Comparison of ENCODE assay signal across 24 mouse cellular contexts in genomic region chr8:122216433-122216832, GRCm38 (mm10).
DNase-seq lines count a peak whose midpoint lies in the region; ATAC-seq lines count a peak whose summit lies in the region.
"Had no signal": no experiment of that assay in that cellular context is flagged by ENCODE, and none has a peak within 500 bp of the region (broad histone marks: within the 10 kb centered on the region; RNA-seq: fewer than 3 reads in every experiment).

No protein-coding gene starts in this region.

- ATAC-seq in embryonic facial prominence, embryonic 14.5 days (ENCODE audit: low read depth): no peak
- peak; percentile 59; the same call in 1 of the 2 replicates for ATAC-seq in stomach, embryonic 16.5 days (ENCODE audit: insufficient read depth, low FRiP score)
- ATAC-seq: CD4-positive, CD25-positive, alpha-beta regulatory T cell, adult 4 months; forebrain, embryonic 14.5 days; Patski had no signal

- no peak overlapping the region for H3K9ac ChIP-seq in embryonic facial prominence, embryonic 14.5 days (ENCODE audit: low read depth, low read length)
- no peak overlapping the region for H3K9ac ChIP-seq in stomach, embryonic 16.5 days (ENCODE audit: low read length)
- H3K9ac ChIP-seq: embryonic facial prominence, embryonic 15.5 days; heart, embryonic 15.5 days; hindbrain, embryonic 14.5 days had no signal

- H3K9me3 ChIP-seq in embryonic facial prominence, embryonic 14.5 days (ENCODE audit: control insufficient read depth, low read length): no peaks in the 10 kb centered on the region
- H3K9me3 ChIP-seq in embryonic facial prominence, embryonic 10.5 days: no peaks in the 10 kb centered on the region
- H3K9me3 ChIP-seq in stomach, embryonic 16.5 days (replicated peaks; ENCODE audit: control insufficient read depth, low read length): no peaks in the 10 kb centered on the region
- H3K9me3 ChIP-seq: embryonic facial prominence, embryonic 15.5 days; forebrain, embryonic 10.5 days; heart, embryonic 10.5 days; heart, embryonic 15.5 days; hindbrain, embryonic 10.5 days had no signal

- peak; percentile 29 for DNase-seq in embryonic facial prominence, embryonic 14.5 days (ENCODE audit: low spot score)
- DNase-seq in embryonic facial prominence, embryonic 10.5 days (ENCODE audit: low spot score): no peak
- DNase-seq in lung, postnatal 36 days: peak; percentile 10
- no peak for DNase-seq in lung, postnatal 10 days
- no peak for DNase-seq in layer of hippocampus, adult 8-10 months (ENCODE audit: low spot score in 2 of 2)
- no peak for DNase-seq in cerebellum, adult 9-10 months
- DNase-seq: adrenal gland, postnatal 10 days; B cell, adult 2 months; cerebellum, adult 11 months; cerebellum, adult 9-11 months; cerebellum, postnatal 36 days; gastrocnemius, postnatal 10 days; kidney, adult 18-20 months had no signal

- peaks cover 5% of the 10 kb centered on the region; the same call in 1 of the 2 replicates for H3K4me1 ChIP-seq in embryonic facial prominence, embryonic 14.5 days (ENCODE audit: control insufficient read depth, insufficient read depth, low read length)
- H3K4me1 ChIP-seq in embryonic facial prominence, embryonic 10.5 days: peaks cover 22% of the 10 kb centered on the region
- H3K4me1 ChIP-seq in stomach, embryonic 16.5 days (ENCODE audit: control insufficient read depth, insufficient read depth, low read length): no peaks in the 10 kb centered on the region

- no peak overlapping the region for H3K27ac ChIP-seq in embryonic facial prominence, embryonic 14.5 days (replicated peaks; ENCODE audit: low read depth, low read length)
- H3K27ac ChIP-seq in embryonic facial prominence, embryonic 10.5 days (replicated peaks): no peak overlapping the region
- H3K27ac ChIP-seq in stomach, embryonic 16.5 days (ENCODE audit: low read length): no peak overlapping the region
- H3K27ac ChIP-seq: embryonic facial prominence, embryonic 15.5 days; forebrain, embryonic 10.5 days; heart, embryonic 10.5 days; heart, embryonic 15.5 days; hindbrain, embryonic 10.5 days; hindbrain, embryonic 14.5 days had no signal

- no peak overlapping the region for H3K4me2 ChIP-seq in embryonic facial prominence, embryonic 14.5 days (ENCODE audit: low read depth, low read length)
- H3K4me2 ChIP-seq in stomach, embryonic 16.5 days (ENCODE audit: low read depth, low read length): no peak overlapping the region
- H3K4me2 ChIP-seq: embryonic facial prominence, embryonic 15.5 days; heart, embryonic 15.5 days; hindbrain, embryonic 14.5 days had no signal

- H3K27me3 ChIP-seq in embryonic facial prominence, embryonic 14.5 days (replicated peaks; ENCODE audit: control insufficient read depth, insufficient read depth, low read length): no peaks in the 10 kb centered on the region
- peaks cover 19% of the 10 kb centered on the region for H3K27me3 ChIP-seq in embryonic facial prominence, embryonic 10.5 days (replicated peaks; ENCODE audit: low read depth, poor library complexity, severe bottlenecking)
- no peaks in the 10 kb centered on the region for H3K27me3 ChIP-seq in stomach, embryonic 16.5 days (ENCODE audit: control insufficient read depth, insufficient read depth, low read length)
- H3K27me3 ChIP-seq: embryonic facial prominence, embryonic 15.5 days; Patski had no signal

- no peaks in the 10 kb centered on the region for H3K36me3 ChIP-seq in embryonic facial prominence, embryonic 14.5 days (ENCODE audit: control insufficient read depth, insufficient read depth, low read length)
- H3K36me3 ChIP-seq in embryonic facial prominence, embryonic 10.5 days (replicated peaks): no peaks in the 10 kb centered on the region
- no peaks in the 10 kb centered on the region for H3K36me3 ChIP-seq in stomach, embryonic 16.5 days (ENCODE audit: control insufficient read depth, insufficient read depth, low read length)
- H3K36me3 ChIP-seq: embryonic facial prominence, embryonic 15.5 days; forebrain, embryonic 10.5 days; heart, embryonic 10.5 days; heart, embryonic 15.5 days; hindbrain, embryonic 10.5 days had no signal

- 63% methylated on average over 6 of the region's 6 CpGs for WGBS in embryonic facial prominence, embryonic 14.5 days
- 64% methylated on average over 6 of the region's 6 CpGs for WGBS in embryonic facial prominence, embryonic 10.5 days
- 64% methylated on average over 6 of the region's 6 CpGs for WGBS in stomach, embryonic 16.5 days

- no peak overlapping the region for H3K4me3 ChIP-seq in embryonic facial prominence, embryonic 14.5 days (ENCODE audit: low read depth, low read length)
- H3K4me3 ChIP-seq in embryonic facial prominence, embryonic 10.5 days: no peak overlapping the region
- H3K4me3 ChIP-seq in stomach, embryonic 16.5 days (replicated peaks; ENCODE audit: low read length): no peak overlapping the region
- H3K4me3 ChIP-seq: embryonic facial prominence, embryonic 15.5 days; erythroblast, embryonic 14.5 days; forebrain, embryonic 10.5 days; heart, embryonic 10.5 days; heart, embryonic 15.5 days; hindbrain, embryonic 10.5 days had no signal

Comparison
In these comparisons a context has a peak if more than half of its experiments do, and no peak if none do; other contexts are left out.
1. DNase-seq: peak in embryonic facial prominence, embryonic 14.5 days (single experiment) and lung, postnatal 36 days (single experiment); none in embryonic facial prominence, embryonic 10.5 days (single experiment), lung, postnatal 10 days (single experiment), layer of hippocampus, adult 8-10 months (0 of 2) and cerebellum, adult 9-10 months (single experiment).